Mouse (Mus musculus) left cerebral cortex, postnatal 36 days (tissue): ENCODE data around the gene Med16. TPM values are rescaled to one million over a fixed set of nuclear protein-coding genes. Genes with fewer than 3 reads are reported as not detected.

Experiments used
- DNase-seq, 2 experiments: peaks; one replicate each; pipeline ENCODE4 v3.0.0; 2021 to 2022; ENCODE audit warnings: low spot score in 2 of 2, mixed read lengths in 1 of 2
- intact Hi-C: fragments of 180-260 bp; cut with DNase I; formaldehyde crosslinking; loops from one replicate; pipeline ENCODE4 v1.15.1; 2025
- total RNA-seq, 2 experiments: library from RNA; stranded (reverse); gene quantifications; 2 replicates each; pipeline ENCODE4 v1.2.3; 2021

Gene Med16
- total RNA-seq, 2 experiments from 2014 or later: 53.2 to 60.6 TPM

DNA sequence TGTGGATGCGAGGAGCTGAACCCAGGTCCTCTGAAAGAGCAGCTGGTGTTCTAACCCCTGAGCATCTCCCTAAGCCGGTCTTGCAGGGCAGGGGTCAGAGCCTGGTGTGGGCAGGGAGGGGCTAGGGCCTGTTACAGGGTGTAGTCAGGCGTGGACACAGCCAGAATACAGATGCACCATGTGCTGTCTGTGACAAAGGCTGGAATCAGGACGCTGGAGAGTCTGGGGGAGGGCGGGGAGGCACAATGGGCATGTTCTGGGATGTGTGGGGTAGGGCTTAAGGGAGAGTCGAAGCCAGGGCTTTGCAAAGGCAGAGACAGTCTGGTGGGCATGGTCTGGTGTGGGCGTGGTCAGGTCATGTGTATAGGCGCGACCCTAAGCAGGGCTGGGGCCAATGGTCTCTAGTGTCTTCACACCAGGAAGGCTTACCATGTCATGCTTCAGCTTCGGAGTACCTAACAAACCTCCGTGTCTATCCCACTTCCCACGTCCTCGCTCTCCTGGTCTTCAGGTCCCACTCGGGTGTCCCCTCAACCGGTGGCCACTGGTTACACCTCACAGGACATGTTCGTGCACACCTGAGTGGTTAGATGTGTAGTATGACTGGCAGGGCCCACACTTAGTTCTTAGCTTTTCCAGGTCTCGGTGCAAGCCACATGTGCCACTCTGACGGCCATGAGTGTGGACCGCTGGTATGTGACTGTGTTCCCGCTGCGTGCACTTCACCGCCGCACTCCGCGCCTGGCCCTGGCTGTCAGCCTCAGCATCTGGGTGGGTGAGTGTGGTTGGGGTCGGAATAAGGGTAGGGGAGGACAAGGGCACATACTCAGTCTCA, 11.6 kb upstream of the Med16 start:
- intact Hi-C loops: loop anchor here (5.0 kb wide), 1 partner anchor 38 kb away; no protein-coding TSS in a partner anchor

DNA sequence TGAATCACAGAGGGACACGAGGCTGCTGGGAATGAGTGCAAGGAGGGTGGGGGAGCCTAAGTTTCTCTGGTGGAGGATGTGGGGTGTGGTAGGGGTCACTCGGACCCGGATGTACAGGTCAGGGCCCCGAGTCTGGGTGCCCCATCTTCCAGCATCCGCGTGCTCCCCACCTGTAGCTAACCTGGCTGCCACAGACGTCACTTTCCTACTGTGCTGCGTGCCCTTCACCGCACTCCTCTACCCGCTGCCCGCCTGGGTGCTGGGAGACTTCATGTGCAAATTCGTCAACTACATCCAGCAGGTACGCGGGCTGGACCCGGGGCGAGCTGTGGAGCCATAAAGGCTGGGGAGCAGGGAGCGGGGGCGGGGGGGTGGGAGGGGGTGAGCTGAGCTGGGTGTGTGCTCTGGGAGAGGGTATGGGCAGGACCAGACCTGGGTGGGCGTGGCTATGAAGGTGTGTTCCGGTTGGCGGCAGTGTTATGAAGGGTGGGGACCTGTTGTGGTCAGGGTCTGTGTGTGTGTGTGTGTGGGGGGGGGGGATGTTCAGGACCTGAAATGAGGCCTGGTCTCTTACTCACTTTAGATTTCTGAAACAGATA, 10.6 kb upstream of the Med16 start:
- intact Hi-C loops: no loop called here
- no peak for DNase-seq

More for the DNA sequence above, 11.6 kb upstream of the Med16 start:
- DNase-seq: no peak

DNA sequence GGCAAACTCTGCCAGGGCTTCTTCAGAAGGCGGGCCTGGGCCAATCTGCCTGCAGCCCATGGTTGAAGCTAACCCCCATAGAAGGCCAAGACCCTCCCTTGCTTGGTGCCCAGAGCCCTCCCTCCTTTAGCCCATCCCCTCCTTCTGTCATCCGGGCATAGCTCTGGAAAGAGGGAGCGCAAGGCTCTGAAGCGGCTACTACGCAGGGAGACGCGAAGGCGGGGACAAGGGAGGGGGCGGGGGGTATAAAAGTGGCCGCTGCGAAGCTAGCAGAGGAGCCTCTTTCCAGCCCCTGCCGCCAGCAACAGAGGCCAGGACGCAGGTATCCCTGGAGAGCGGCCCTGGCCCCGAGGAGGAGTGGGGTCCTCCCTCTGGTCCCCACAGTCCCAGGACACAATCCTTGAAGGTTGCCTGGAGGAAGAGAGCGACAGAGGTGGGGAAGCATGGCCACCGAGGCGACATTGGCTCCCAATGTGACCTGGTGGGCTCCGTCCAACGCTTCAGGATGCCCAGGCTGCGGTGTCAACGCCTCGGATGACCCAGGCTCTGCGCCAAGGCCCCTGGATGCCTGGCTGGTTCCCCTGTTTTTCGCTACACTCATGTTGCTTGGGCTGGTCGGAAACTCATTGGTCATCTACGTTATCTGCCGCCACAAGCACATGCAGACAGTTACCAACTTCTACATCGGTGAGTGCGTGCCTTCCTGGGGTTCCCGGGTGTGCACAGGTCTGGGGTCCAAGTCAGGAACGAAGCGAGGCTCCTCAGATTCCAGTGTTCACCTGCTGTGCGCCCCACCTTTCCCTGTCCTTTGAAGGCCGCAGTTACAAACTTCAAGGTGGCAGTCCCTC, 9.7 kb upstream of the Med16 start:
- intact Hi-C loops: no loop called here
- no peak for DNase-seq

GRCm38 (mm10) chr10:79917532-79918100, 8.9 kb upstream of the Med16 start:
- intact Hi-C loops: no loop called here
- DNase-seq: no peak

DNA sequence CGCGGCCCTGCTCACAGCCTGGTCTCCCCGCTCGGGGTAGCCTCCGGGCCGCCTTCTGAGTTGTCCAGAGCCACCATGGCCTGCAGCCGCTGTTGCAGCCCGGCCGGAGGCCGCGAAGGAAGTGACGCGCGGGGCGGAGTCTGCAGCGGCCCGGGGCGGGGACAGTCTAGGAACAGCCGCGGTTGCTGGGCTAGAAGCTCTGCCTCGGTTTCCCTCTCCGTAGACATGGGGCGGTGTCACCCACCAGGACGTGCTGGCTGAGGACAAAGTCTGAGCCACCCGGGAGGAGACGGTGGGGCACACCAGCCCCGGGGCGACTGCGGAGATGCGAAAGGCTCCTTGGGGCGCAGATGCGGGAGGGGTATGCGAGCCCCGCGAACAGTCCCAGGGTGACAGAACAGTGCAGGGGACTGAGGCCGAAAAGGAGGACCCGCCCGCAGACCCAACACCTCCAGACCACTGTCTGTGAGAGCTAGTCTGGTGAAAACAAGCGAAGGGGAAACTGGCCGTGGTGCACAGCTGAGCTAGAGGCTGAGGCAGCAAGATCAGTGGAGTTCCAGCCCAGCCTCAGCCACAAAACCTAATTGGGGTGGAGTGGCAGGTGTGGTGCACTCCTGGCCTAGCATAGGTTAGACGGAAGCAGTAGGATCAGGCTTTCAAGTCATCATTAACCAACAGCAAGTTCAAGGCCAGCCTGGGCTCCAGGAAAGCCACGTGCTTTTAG, 8.2 kb upstream of the Med16 start, which contains the start of gene Kiss1r:
Gene Kiss1r (plus strand): TSS at position 164 of the 724 bp plus-strand sequence.
- DNase-seq: peak; percentile 84 to 88
- intact Hi-C loops: no loop called here

GRCm38 (mm10) chr10:79916081-79916480, 7.4 kb upstream of the Med16 start:
- intact Hi-C loops: no loop called here
- peak in 1 of 2 experiments; percentile 49 for DNase-seq

- intact Hi-C loops: no loop called here
- no peak for DNase-seq
Observed at GRCm38 (mm10) chr10:79914948-79915596, 6.3 kb upstream of the Med16 start.

- intact Hi-C loops: no loop called here
- no peak for DNase-seq
Observed at GRCm38 (mm10) chr10:79914131-79914947, 5.6 kb upstream of the Med16 start.

- intact Hi-C loops: no loop called here
- no peak for DNase-seq
Observed at GRCm38 (mm10) chr10:79912412-79912811, 3.7 kb upstream of the Med16 start.

DNA sequence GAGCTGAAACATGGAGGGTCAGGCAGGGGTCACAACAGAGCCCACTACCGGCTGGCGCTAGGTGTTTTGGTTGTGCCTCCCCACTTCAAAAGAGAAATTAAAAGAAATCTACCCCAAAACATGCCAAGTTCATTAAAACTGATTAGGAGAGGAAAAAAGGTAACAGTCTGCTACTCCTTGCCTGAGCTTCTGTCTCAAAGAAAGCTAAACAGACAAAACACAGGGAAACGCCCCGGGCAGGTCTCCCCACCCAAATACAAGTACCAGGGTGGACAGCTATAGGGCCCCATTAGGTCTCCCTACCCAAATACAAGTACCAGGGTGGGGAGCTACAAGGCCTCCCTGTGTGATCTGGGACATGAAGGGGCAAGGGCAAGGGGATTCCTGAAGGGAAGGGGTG, 1.8 kb upstream of the Med16 start, which contains the start of gene Gm26602:
Gene Gm26602 (plus strand): TSS at position 301 of the 400 bp plus-strand sequence.
- DNase-seq: no peak
- intact Hi-C loops: no loop called here

DNA sequence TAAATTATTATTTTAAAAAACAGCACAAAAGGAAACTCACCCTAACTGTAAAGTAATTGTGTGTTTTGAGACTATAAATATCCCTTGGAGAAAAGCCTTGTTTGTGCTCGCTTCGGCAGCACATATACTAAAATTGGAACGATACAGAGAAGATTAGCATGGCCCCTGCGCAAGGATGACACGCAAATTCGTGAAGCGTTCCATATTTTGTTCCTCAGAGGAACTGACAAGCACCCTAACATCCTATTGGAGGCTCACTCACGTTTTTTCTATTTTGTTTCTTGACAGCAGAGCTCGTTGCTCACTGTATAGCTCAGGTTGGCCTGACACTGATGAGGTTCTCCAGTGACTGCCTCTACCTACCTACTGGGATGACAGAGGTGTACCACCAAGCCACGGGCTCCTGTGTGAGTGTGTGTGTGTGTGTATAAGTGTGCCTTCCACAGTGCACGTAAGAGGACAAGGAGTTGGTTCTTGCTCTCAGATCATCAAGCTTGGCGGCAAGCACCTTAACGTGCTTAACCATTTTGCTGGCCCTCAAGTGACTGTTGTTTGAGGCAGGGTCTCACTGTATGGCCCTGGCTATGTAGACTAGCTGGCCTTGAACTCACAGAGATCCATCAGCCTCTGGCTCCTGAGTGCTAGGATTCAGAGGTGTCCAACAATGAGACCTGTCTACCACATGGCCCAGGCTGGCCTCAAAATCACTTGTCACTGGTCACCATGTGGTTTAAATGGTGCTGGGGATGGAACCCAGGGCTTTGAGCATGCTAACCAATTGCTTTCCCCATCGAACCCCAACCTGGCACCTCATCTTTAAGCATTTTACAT, 584 bp upstream of the Med16 start:
- DNase-seq: peak; percentile 47 to 62

GRCm38 (mm10) chr10:79907415-79907814, 1.3 kb downstream of the Med16 start:
- no peak for DNase-seq
- intact Hi-C loops: no loop called here

More for the DNA sequence above, 584 bp upstream of the Med16 start:
- intact Hi-C loops: no loop called here

GRCm38 (mm10) chr10:79906712-79907111, 2.0 kb downstream of the Med16 start:
- intact Hi-C loops: no loop called here
- no peak for DNase-seq

DNA sequence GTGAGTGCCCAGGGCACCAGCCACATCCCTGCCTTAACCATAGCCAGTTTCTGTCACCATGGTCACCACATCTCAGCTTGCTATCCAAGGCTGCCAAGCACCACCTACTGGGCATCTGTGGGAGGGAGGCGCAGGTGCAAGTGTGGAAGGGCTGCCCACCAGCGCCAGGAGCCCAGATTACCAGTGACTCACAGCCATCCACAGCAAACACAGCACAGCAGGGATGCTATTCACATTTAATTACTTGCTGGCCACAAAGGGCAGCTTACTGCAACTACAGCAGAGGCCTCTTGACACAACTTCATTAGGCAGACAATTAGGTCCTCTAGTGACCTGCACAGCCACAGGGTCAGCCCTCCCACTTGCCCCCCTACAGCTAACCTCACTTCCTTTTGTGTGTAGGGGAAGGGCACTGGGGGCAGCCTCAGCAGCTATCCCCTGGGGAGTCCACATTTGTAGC, 7.7 kb downstream of the Med16 start:
- intact Hi-C loops: no loop called here
- DNase-seq: peak; percentile 83 to 86

DNA sequence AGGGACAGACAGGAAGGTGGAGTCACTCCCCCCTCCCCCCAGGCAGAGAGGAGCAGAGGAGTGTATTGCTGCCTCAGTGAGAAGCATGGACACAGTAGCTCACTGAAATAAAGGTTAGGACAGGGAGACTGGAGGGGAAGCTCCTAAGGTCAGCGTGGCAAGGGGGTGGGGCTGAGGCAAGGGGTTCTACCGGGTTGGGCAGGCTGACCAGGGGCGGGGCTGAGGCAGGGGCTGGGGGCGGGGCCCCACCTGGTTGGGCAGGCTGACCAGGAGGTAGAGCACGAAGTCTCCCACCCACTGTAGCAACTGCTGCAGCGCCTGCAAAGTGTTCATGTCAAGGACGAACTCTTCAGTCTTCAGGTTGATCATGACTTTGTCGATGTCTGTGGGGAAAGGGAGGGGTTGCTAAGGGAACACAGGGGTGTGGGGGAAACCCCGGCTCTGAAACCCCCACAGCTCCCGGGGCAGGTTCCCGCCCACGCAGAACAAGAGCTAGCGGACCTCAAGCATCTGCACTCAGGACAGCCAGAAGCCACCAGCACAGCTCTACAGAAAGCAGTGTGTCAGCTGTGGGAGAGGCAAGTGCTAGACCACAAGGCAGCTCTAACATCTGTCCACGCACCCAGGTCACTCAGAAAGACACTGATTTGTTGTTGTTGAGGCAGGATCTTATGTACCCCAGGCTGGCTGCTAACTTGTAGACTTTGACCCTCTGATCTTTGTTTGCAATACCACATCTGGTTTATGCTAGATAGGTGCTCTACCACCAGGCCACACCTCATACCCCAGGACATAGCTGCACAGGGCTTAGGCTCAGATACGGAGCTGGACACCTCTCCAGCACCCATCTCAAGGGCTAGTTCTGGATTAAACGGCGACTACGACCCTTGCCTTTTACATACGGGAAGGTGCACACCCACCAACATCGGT, 11.1 kb downstream of the Med16 start:
- intact Hi-C loops: no loop called here
- no peak for DNase-seq

DNA sequence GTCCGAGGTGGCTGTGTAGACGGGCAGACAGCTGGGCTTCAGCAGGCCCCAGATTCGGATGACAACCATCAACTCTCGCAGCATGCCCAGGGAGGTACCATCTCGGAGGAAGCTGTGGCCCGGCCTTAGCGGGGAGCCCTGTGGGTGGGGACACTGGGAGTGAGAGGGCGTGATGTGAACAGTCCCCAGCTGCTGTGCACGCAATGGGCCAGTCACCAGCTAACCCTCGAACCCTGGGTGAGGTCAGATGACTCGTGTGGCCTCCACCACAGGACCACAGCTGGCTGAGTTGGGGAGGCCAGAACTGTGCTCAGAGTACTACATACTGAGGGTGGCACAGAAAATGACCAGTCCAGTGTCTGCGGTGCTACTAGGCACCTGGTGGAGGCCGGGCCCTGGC, 11.9 kb downstream of the Med16 start:
- no peak for DNase-seq
- intact Hi-C loops: no loop called here
